Mouse (Mus musculus): Measurements from ENCODE around the gene Sowahc.

Sowahc gene

GRCm38 (mm10) chr10:59268109-59268508 lies 46.4 kb downstream of the Sowahc start:
- TF ChIP-seq GATA4 (IDR thresholded peaks at IDR 0.05; ENCODE audit: insufficient replicate concordance, low read length): no peak

GRCm38 (mm10) chr10:59268754-59269153 lies 47.0 kb downstream of the Sowahc start:
- no peak for TF ChIP-seq GATA4 (IDR thresholded peaks at IDR 0.05; ENCODE audit: insufficient replicate concordance, low read length)

DNA sequence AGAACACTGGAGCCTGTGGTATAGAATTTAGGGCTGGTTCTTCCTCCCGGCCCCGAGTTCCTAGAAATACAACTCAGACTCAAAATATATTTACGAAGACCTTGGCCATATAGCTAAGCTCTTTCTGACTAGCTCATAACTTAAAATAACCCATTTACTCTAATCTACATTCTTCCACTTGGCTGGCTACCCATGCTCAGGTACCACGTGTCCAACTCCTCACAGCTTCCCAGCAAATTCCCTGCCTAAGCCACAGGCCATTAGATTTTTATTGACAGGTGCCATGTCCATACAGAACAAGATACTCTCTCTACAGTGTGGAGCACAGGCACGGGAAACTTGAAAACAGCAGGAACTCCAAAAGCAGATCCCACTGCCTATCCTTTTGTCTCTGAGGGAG lies 54.0 kb downstream of the Sowahc start:
- TF ChIP-seq GATA4 (IDR thresholded peaks at IDR 0.05; ENCODE audit: insufficient replicate concordance, low read length): no peak

All from liver, adult (tissue).